Mouse (Mus musculus): ENCODE results near the gene Fam169a. TPM values are rescaled to one million over a fixed set of nuclear protein-coding genes. Genes with fewer than 3 reads are reported as not detected.

Gene Fam169a
- polyA plus RNA-seq (2016; fragmentation: Nextera tagmentation; extraction: Ambion mirVana): 5.5 and 7.3 TPM in 2 replicates

DNA sequence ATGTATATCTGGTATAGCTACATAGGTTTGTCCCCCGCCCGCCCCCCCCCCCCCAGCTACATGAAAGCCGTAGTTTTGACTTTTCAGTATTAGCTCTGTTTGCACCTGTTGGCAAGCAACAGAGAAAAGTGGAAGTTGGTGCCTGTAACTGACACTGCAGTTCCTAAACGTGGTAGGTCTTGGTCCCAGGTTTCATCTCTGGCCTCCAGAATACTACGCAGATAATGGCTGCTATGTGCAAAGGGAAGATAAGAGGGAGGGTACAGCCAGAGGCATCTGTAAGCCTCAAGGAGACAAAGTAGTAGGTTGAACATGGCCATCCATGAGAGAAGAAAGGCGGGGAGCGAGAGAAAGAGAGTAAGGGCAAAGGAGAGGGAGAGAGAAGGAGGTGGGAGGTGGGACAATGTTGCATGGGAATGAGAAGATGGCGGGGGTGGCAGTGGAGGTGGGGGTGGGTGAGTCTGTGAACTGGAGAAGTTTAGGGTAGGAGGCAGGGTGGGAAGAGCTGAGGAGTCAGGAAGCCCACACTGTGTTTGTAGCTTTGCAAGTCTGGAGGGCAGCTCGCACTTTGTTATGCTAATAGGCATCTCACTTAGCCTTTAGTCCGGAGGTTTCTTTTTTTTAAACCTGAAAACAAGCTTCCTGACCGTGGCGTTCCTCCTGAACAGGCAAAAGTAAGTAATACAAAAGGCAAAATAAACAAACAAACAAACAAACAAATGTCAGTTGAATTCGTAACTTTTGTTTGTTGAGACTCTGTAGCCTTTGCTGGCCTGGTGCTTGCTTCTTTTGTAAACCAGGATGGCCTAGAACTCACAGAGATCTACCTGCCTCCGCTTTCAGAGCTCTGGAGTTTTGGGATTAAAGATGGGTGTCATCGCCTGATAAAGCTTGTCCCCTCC is at the start of gene Fam169a:
TSS of gene Fam169a (plus strand) at position 638 of the 902 bp plus-strand sequence.
- Histone ChIP-seq H3K4me3 (no peak within 1 kb of the TSS), H3K27me3 (peaks cover 19% of the 10 kb centered on the region), H3K27ac (no peak within 1 kb of the TSS), H3K4me2 (replicated peaks) (no peak within 1 kb of the TSS), H3K9ac (no peak within 1 kb of the TSS), H3K4me1 (0 out of 2 replicates have a peak, but pooled peaks cover 5% of the 10 kb centered on the region), H3K9me3 (no peaks in the 10 kb centered on the region), H3K36me3 (no peaks in the 10 kb centered on the region)
- 45% methylated on average over 15 of the region's 15 CpGs for WGBS
- ATAC-seq (ENCODE audit: insufficient number of reproducible peaks, insufficient read depth, low FRiP score, low TSS enrichment): no peak

GRCm38 (mm10) chr13:97017711-97018110 is 49.4 kb upstream of the Fam169a start:
- H3K4me3 ChIP-seq: no peak overlapping the region
- no peak overlapping the region for H3K27ac ChIP-seq
- 84% methylated on average over 3 of the region's 3 CpGs for WGBS
- no peak overlapping the region for H3K9ac ChIP-seq
- H3K4me1 ChIP-seq: no peaks in the 10 kb centered on the region
- no peaks in the 10 kb centered on the region for H3K36me3 ChIP-seq
- no peak for ATAC-seq (ENCODE audit: insufficient number of reproducible peaks, insufficient read depth, low FRiP score, low TSS enrichment)
- H3K9me3 ChIP-seq: no peaks in the 10 kb centered on the region
- H3K4me2 ChIP-seq (replicated peaks): no peak overlapping the region
- H3K27me3 ChIP-seq: no peaks in the 10 kb centered on the region

DNA sequence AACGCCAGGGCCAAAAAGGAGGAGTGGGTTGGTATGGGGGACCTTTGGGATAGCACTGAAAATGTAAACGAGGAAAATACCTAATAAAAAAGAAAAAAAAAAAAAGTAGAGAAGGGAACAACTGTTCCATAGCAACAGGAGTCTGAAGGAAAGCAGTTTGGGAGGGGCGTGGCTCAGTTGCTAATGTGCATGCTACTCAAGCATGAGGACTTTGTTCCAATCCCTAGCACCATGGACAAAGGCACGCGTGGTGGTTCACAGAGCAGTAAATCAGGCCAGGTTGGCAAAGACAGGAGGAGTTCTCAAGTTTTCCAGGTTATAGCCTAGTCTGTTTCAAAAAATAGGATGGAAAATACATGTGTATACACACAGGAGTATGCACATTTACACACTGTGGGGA is 47.0 kb upstream of the Fam169a start:
- no peaks in the 10 kb centered on the region for H3K9me3 ChIP-seq
- no peaks in the 10 kb centered on the region for H3K27me3 ChIP-seq
- ATAC-seq (ENCODE audit: insufficient number of reproducible peaks, insufficient read depth, low FRiP score, low TSS enrichment): no peak
- H3K4me3 ChIP-seq: no peak overlapping the region
- no peaks in the 10 kb centered on the region for H3K4me1 ChIP-seq
- no peak overlapping the region for H3K4me2 ChIP-seq (replicated peaks)
- no peaks in the 10 kb centered on the region for H3K36me3 ChIP-seq
- no peak overlapping the region for H3K9ac ChIP-seq
- H3K27ac ChIP-seq: no peak overlapping the region
- 84% methylated on average over 5 of the region's 5 CpGs for WGBS

DNA sequence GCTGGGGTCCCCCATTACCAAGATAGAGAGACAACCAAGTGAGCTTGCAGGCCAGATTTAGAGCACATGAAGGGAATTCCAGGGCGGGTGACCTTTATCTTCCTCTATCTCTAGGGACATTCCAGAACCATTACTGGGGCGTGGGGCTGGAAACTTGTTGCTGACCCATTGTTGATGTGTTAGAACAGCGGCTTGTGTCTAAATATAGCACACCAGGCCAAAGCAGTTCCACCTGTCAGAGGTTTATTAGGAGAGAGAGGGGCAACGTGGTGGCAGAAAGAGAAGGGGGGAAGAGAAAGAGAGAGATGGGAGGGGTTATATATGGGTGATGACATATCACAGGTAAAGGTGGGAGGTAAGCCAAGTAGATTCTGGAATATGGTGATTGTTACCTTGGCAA is 45.2 kb upstream of the Fam169a start:
- ATAC-seq (ENCODE audit: insufficient number of reproducible peaks, insufficient read depth, low FRiP score, low TSS enrichment): no peak
- WGBS: 45% methylated on average over 4 of the region's 4 CpGs

DNA sequence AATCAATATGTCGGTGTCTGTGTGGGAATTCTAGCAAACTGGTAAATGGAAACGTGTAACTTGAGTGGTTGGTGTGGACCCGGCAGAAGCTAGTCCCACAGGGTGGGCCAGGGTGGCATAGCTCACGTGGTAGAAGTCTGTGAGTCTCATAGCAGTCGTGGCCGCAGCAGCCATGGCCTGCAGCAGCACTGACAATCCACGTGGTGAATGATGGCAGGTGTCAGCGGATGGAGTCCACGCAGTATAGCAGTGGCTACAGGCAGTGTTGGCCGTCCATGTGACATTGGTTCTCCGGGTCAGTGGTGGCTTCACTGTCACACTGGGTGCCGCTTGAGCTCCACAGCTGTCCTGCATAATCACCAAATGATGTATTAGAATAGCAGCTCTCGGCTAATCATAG is 37.0 kb upstream of the Fam169a start:
- no peak for ATAC-seq (ENCODE audit: insufficient number of reproducible peaks, insufficient read depth, low FRiP score, low TSS enrichment)
- Histone ChIP-seq H3K4me3 (no peak overlapping the region), H3K9me3 (no peaks in the 10 kb centered on the region), H3K9ac (no peak overlapping the region), H3K4me2 (replicated peaks) (no peak overlapping the region), H3K27ac (no peak overlapping the region), H3K27me3 (no peaks in the 10 kb centered on the region), H3K36me3 (no peaks in the 10 kb centered on the region), H3K4me1 (no peaks in the 10 kb centered on the region)
- WGBS: 89% methylated on average over 13 of the region's 13 CpGs

More for the DNA sequence above, 45.2 kb upstream of the Fam169a start:
- no peaks in the 10 kb centered on the region for H3K9me3 ChIP-seq
- no peak overlapping the region for H3K4me2 ChIP-seq (replicated peaks)
- no peak overlapping the region for H3K27ac ChIP-seq
- no peaks in the 10 kb centered on the region for H3K36me3 ChIP-seq
- no peaks in the 10 kb centered on the region for H3K4me1 ChIP-seq
- H3K9ac ChIP-seq: no peak overlapping the region
- no peaks in the 10 kb centered on the region for H3K27me3 ChIP-seq
- H3K4me3 ChIP-seq: no peak overlapping the region

DNA sequence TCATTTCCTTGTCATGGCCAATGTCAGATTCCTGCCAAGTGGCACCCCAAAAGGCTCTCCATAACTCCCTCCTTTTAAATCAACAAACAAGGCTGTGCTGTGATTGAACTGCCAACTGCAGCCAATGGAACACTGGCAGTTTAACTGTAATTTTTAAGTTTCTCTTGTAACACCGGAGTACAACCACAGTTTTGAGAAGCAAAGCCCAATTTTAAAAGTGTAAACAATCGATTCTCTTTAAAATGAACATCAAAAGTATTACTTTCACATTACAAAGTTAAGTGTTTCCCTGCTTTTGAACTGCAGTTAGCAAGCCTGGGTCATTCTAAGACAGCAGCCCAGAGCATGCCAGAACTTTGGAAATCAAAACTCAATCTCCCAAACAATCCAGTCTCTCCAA is 32.8 kb upstream of the Fam169a start, which contains the start of gene 1700029F12Rik:
TSS of gene 1700029F12Rik (minus strand) at position 101 of the 400 bp plus-strand sequence.
- H3K27ac ChIP-seq: no peak within 1 kb of the TSS
- ATAC-seq (ENCODE audit: insufficient number of reproducible peaks, insufficient read depth, low FRiP score, low TSS enrichment): no peak
- H3K36me3 ChIP-seq: no peaks in the 10 kb centered on the region
- WGBS: 67% methylated on average over 2 of the region's 2 CpGs
- no peaks in the 10 kb centered on the region for H3K9me3 ChIP-seq
- no peaks in the 10 kb centered on the region for H3K4me1 ChIP-seq
- H3K9ac ChIP-seq: no peak within 1 kb of the TSS
- H3K4me2 ChIP-seq (replicated peaks): no peak within 1 kb of the TSS
- H3K27me3 ChIP-seq: no peaks in the 10 kb centered on the region
- no peak within 1 kb of the TSS for H3K4me3 ChIP-seq

GRCm38 (mm10) chr13:97051158-97051557 is 15.9 kb upstream of the Fam169a start:
- 81% methylated on average over 6 of the region's 6 CpGs for WGBS
- H3K36me3 ChIP-seq: no peaks in the 10 kb centered on the region
- no peak overlapping the region for H3K27ac ChIP-seq
- no peaks in the 10 kb centered on the region for H3K9me3 ChIP-seq
- no peaks in the 10 kb centered on the region for H3K27me3 ChIP-seq
- H3K4me1 ChIP-seq: no peaks in the 10 kb centered on the region
- no peak for ATAC-seq (ENCODE audit: insufficient number of reproducible peaks, insufficient read depth, low FRiP score, low TSS enrichment)
- no peak overlapping the region for H3K9ac ChIP-seq
- H3K4me3 ChIP-seq: no peak overlapping the region
- H3K4me2 ChIP-seq (replicated peaks): no peak overlapping the region

DNA sequence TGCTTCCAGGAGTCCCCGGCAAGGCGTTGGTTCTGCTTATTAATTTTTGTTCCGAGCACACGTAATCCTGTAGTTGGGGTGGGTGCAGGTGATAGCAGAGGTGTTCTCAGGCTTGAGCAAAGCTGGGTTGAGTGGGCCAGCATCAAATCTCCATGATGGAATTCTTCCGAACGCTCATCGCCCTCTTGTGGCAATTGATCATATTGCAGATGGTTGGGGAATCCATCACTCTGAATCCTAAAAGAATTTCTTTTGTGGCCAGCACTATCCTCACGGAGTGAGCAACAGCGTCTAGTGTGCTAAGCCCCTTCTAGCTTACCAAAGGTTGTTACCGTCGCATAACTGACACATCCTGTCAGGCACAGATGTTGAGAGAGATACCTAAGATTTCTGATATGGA is 14.4 kb upstream of the Fam169a start:
- H3K27me3 ChIP-seq: no peaks in the 10 kb centered on the region
- H3K27ac ChIP-seq: no peak overlapping the region
- no peaks in the 10 kb centered on the region for H3K36me3 ChIP-seq
- no peaks in the 10 kb centered on the region for H3K9me3 ChIP-seq
- peaks cover 4% of the 10 kb centered on the region; the same call in 1 of the 2 replicates for H3K4me1 ChIP-seq
- 15% methylated on average over 11 of the region's 11 CpGs for WGBS
- H3K4me3 ChIP-seq: no peak overlapping the region
- H3K9ac ChIP-seq: no peak overlapping the region
- no peak overlapping the region for H3K4me2 ChIP-seq (replicated peaks)
- ATAC-seq (ENCODE audit: insufficient number of reproducible peaks, insufficient read depth, low FRiP score, low TSS enrichment): no peak

GRCm38 (mm10) chr13:97053844-97054243 is 13.2 kb upstream of the Fam169a start:
- H3K4me1 ChIP-seq: peaks cover 4% of the 10 kb centered on the region; the same call in 1 of the 2 replicates
- H3K4me3 ChIP-seq: no peak overlapping the region
- H3K27me3 ChIP-seq: no peaks in the 10 kb centered on the region
- no peak overlapping the region for H3K4me2 ChIP-seq (replicated peaks)
- no peaks in the 10 kb centered on the region for H3K9me3 ChIP-seq
- 85% methylated on average over 8 of the region's 8 CpGs for WGBS
- H3K9ac ChIP-seq: no peak overlapping the region
- H3K27ac ChIP-seq: no peak overlapping the region
- ATAC-seq (ENCODE audit: insufficient number of reproducible peaks, insufficient read depth, low FRiP score, low TSS enrichment): no peak
- H3K36me3 ChIP-seq: no peaks in the 10 kb centered on the region

DNA sequence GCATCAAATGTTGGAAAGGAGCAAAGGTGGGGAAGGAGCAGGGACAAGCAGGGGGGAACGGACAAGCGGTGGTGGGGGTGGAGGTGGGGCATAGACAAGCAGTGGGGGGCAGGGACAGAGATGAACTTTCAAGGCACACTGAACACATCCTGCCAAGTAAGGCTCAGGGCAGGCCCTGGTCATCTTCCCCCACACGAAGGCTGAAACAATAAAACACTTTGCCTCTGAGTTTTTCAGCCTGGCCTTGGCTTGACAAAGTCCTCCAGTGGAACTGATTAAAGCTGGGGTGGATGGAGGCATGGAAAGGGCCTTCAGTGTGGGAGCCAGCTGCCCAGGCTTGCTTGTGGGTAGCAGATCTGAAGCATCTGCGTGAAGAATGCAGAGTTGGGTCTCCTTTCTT is 9.3 kb upstream of the Fam169a start:
- no peak overlapping the region for H3K9ac ChIP-seq
- H3K4me2 ChIP-seq (replicated peaks): no peak overlapping the region
- 0 out of 2 replicates have a peak, but pooled peaks cover 4% of the 10 kb centered on the region for H3K27me3 ChIP-seq

GRCm38 (mm10) chr13:97059746-97060145 is 7.3 kb upstream of the Fam169a start:
- no peak for ATAC-seq (ENCODE audit: insufficient number of reproducible peaks, insufficient read depth, low FRiP score, low TSS enrichment)
- no peaks in the 10 kb centered on the region for H3K36me3 ChIP-seq
- H3K9me3 ChIP-seq: no peaks in the 10 kb centered on the region
- no peak overlapping the region for H3K4me3 ChIP-seq
- H3K27me3 ChIP-seq: 0 out of 2 replicates have a peak, but pooled peaks cover 4% of the 10 kb centered on the region
- H3K27ac ChIP-seq: no peak overlapping the region
- no peak overlapping the region for H3K9ac ChIP-seq
- WGBS: 91% methylated on average over 6 of the region's 6 CpGs
- H3K4me2 ChIP-seq (replicated peaks): no peak overlapping the region
- peaks cover 8% of the 10 kb centered on the region; the same call in 1 of the 2 replicates for H3K4me1 ChIP-seq

More for the DNA sequence above, 9.3 kb upstream of the Fam169a start:
- Histone ChIP-seq H3K36me3 (no peaks in the 10 kb centered on the region), H3K9me3 (no peaks in the 10 kb centered on the region), H3K4me3 (no peak overlapping the region), H3K27ac (no peak overlapping the region), H3K4me1 (peaks cover 4% of the 10 kb centered on the region; the same call in 1 of the 2 replicates)
- 40% methylated on average over 4 of the region's 4 CpGs for WGBS
- ATAC-seq (ENCODE audit: insufficient number of reproducible peaks, insufficient read depth, low FRiP score, low TSS enrichment): no peak

GRCm38 (mm10) chr13:97060331-97060730 is 6.8 kb upstream of the Fam169a start:
- Histone ChIP-seq H3K4me3 (no peak overlapping the region), H3K9me3 (no peaks in the 10 kb centered on the region), H3K4me2 (replicated peaks) (no peak overlapping the region), H3K27ac (no peak overlapping the region), H3K9ac (no peak overlapping the region), H3K36me3 (no peaks in the 10 kb centered on the region), H3K4me1 (peaks cover 8% of the 10 kb centered on the region; the same call in 1 of the 2 replicates), H3K27me3 (0 out of 2 replicates have a peak, but pooled peaks cover 4% of the 10 kb centered on the region)
- 72% methylated on average over 2 of the region's 8 CpGs for WGBS
- no peak for ATAC-seq (ENCODE audit: insufficient number of reproducible peaks, insufficient read depth, low FRiP score, low TSS enrichment)

Data from embryonic facial prominence, embryonic 12.5 days (tissue).